Mouse (Mus musculus) midbrain, embryonic 13.5 days (tissue): Measurements from ENCODE around the gene Rftn1. TPM values are rescaled to one million over a fixed set of nuclear protein-coding genes. Genes with fewer than 3 reads are reported as not detected.
A peak's percentile ranks its signal among the peaks of the same experiment; 100 is the strongest.

Experiments
- ATAC-seq: fragments of 200-750 bp; cut with Nextera tagmentation; 2 replicates; pipeline ENCODE4 v1.8.0; 2017; ENCODE audit warnings: mild to moderate bottlenecking, moderate TSS enrichment, moderate library complexity
- H3K27ac ChIP-seq: fragments of 300-500 bp; sonication (generic); 2 replicates; pipeline ENCODE4 v1.5.1; 2015; ENCODE audit warnings: inconsistent platforms, mild to moderate bottlenecking, moderate library complexity
- H3K27me3 ChIP-seq: fragments of 300-500 bp; sonication (generic); 2 replicates; pipeline ENCODE4 v1.6.1; 2015; ENCODE audit warnings: mild to moderate bottlenecking, inconsistent platforms
- H3K36me3 ChIP-seq: fragments of 300-500 bp; sonication (generic); 2 replicates; pipeline ENCODE4 v1.6.1; 2015; ENCODE audit warnings: mild to moderate bottlenecking, inconsistent platforms
- H3K4me1 ChIP-seq: fragments of 300-500 bp; sonication (generic); replicated peaks from 2 replicates; pipeline ENCODE4 v1.6.1; 2015; ENCODE audit warnings: inconsistent platforms
- H3K4me2 ChIP-seq: fragments of 300-500 bp; sonication (generic); replicated peaks from 2 replicates; pipeline ENCODE4 v1.6.1; 2015; ENCODE audit warnings: moderate library complexity, mild to moderate bottlenecking, inconsistent platforms
- H3K4me3 ChIP-seq: fragments of 300-500 bp; sonication (generic); replicated peaks from 2 replicates; pipeline ENCODE4 v1.5.1; 2015; ENCODE audit warnings: mild to moderate bottlenecking, inconsistent platforms
- H3K9ac ChIP-seq: fragments of 300-500 bp; sonication (generic); replicated peaks from 2 replicates; pipeline ENCODE4 v1.6.1; 2015; ENCODE audit warnings: mild to moderate bottlenecking, inconsistent platforms
- H3K9me3 ChIP-seq: fragments of 300-500 bp; sonication (generic); 2 replicates; pipeline ENCODE4 v1.6.1; 2016; ENCODE audit warnings: mild to moderate bottlenecking, inconsistent platforms
- WGBS: fragments of 180-500 bp; shearing (Covaris S2); methylation state at CpG from one replicate; pipeline ENCODE4 v1.1.7; 2015; 5-methylcytosine and 5-hydroxymethylcytosine counted together
- polyA plus RNA-seq: library from polyadenylated mRNA; unstranded; fragments of >200 nt; fragmentation: Nextera tagmentation; extraction: Ambion mirVana; gene quantifications from 2 replicates; pipeline ENCODE4 v1.2.1, GENCODE M21; 2015

Rftn1 gene
- polyA plus RNA-seq, 1 experiment from 2014 or later: 10.9 TPM

- H3K9ac ChIP-seq: no peak overlapping the region
- 0 out of 2 replicates have a peak, but pooled peaks cover 6% of the 10 kb centered on the region for H3K9me3 ChIP-seq
- H3K27me3 ChIP-seq: no peaks in the 10 kb centered on the region
- WGBS: 72% methylated on average over 7 of the region's 7 CpGs
- no peak overlapping the region for H3K4me3 ChIP-seq
- H3K36me3 ChIP-seq: no peaks in the 10 kb centered on the region
- 0 out of 2 replicates have a peak, but pooled peaks cover 7% of the 10 kb centered on the region for H3K4me1 ChIP-seq
- no peak overlapping the region for H3K27ac ChIP-seq
- ATAC-seq: no peak
- no peak overlapping the region for H3K4me2 ChIP-seq
Measured at GRCm38 (mm10) chr17:49975481-49975880, 215.0 kb downstream of the Rftn1 start.

- Histone ChIP-seq H3K4me3 (no peak overlapping the region), H3K4me1 (0 out of 2 replicates have a peak, but pooled peaks cover 7% of the 10 kb centered on the region), H3K27me3 (no peaks in the 10 kb centered on the region), H3K36me3 (no peaks in the 10 kb centered on the region), H3K27ac (no peak overlapping the region), H3K9me3 (peaks cover 2% of the 10 kb centered on the region; the same call in 1 of the 2 replicates), H3K9ac (no peak overlapping the region), H3K4me2 (no peak overlapping the region)
- 83% methylated on average over 6 of the region's 6 CpGs for WGBS
- ATAC-seq: no peak
Measured at GRCm38 (mm10) chr17:49974996-49975395, 215.5 kb downstream of the Rftn1 start.

GRCm38 (mm10) chr17:49972164-49972563, 218.3 kb downstream of the Rftn1 start:
- no peak for ATAC-seq
- Histone ChIP-seq H3K9me3 (no peaks in the 10 kb centered on the region; the same call in 1 of the 2 replicates), H3K27ac (no peak overlapping the region)

GRCm38 (mm10) chr17:49971057-49971456, 219.4 kb downstream of the Rftn1 start:
- no peaks in the 10 kb centered on the region for H3K4me1 ChIP-seq
- no peaks in the 10 kb centered on the region; the same call in 1 of the 2 replicates for H3K9me3 ChIP-seq
- no peak for ATAC-seq
- no peaks in the 10 kb centered on the region for H3K27me3 ChIP-seq
- H3K4me2 ChIP-seq: no peak overlapping the region
- no peak overlapping the region for H3K27ac ChIP-seq
- no peak overlapping the region for H3K9ac ChIP-seq
- no peak overlapping the region for H3K4me3 ChIP-seq
- no peaks in the 10 kb centered on the region for H3K36me3 ChIP-seq

More at GRCm38 (mm10) chr17:49972164-49972563, 218.3 kb downstream of the Rftn1 start:
- Histone ChIP-seq H3K4me1 (0 out of 2 replicates have a peak, but pooled peaks cover 3% of the 10 kb centered on the region), H3K9ac (no peak overlapping the region), H3K4me2 (no peak overlapping the region), H3K27me3 (no peaks in the 10 kb centered on the region), H3K4me3 (no peak overlapping the region), H3K36me3 (no peaks in the 10 kb centered on the region)
- 98% methylated on average over 1 of the region's 1 CpGs for WGBS

GRCm38 (mm10) chr17:49968467-49969207, 221.8 kb downstream of the Rftn1 start:
- H3K27ac ChIP-seq: no peak overlapping the region
- no peaks in the 10 kb centered on the region; the same call in 1 of the 2 replicates for H3K9me3 ChIP-seq
- no peak overlapping the region for H3K4me3 ChIP-seq
- no peak overlapping the region for H3K9ac ChIP-seq
- ATAC-seq: peak; percentile 62
- WGBS: 67% methylated on average over 9 of the region's 9 CpGs
- H3K4me1 ChIP-seq: 0 out of 2 replicates have a peak, but pooled peaks cover 3% of the 10 kb centered on the region
- H3K27me3 ChIP-seq: no peaks in the 10 kb centered on the region
- no peaks in the 10 kb centered on the region for H3K36me3 ChIP-seq
- H3K4me2 ChIP-seq: no peak overlapping the region

- peak overlapping the region; percentile 12; the same call in 1 of the 2 replicates for H3K27ac ChIP-seq
- no peak overlapping the region for H3K4me2 ChIP-seq
- no peaks in the 10 kb centered on the region; the same call in 1 of the 2 replicates for H3K9me3 ChIP-seq
- ATAC-seq: peak; percentile 57
- H3K36me3 ChIP-seq: no peaks in the 10 kb centered on the region
- no peaks in the 10 kb centered on the region for H3K27me3 ChIP-seq
- 0 out of 2 replicates have a peak, but pooled peaks cover 3% of the 10 kb centered on the region for H3K4me1 ChIP-seq
- H3K4me3 ChIP-seq: no peak overlapping the region
- 70% methylated on average over 17 of the region's 17 CpGs for WGBS
- no peak overlapping the region for H3K9ac ChIP-seq
Measured at GRCm38 (mm10) chr17:49965846-49966762, 224.4 kb downstream of the Rftn1 start.

GRCm38 (mm10) chr17:49965035-49965434, 225.4 kb downstream of the Rftn1 start:
- WGBS: 69% methylated on average over 7 of the region's 7 CpGs
- Histone ChIP-seq H3K9ac (no peak overlapping the region), H3K4me1 (0 out of 2 replicates have a peak, but pooled peaks cover 3% of the 10 kb centered on the region), H3K4me3 (no peak overlapping the region), H3K27ac (no peak overlapping the region), H3K4me2 (no peak overlapping the region), H3K36me3 (no peaks in the 10 kb centered on the region), H3K27me3 (no peaks in the 10 kb centered on the region), H3K9me3 (peaks cover 3% of the 10 kb centered on the region; the same call in 1 of the 2 replicates)
- no peak for ATAC-seq

GRCm38 (mm10) chr17:49964471-49964870, 226.0 kb downstream of the Rftn1 start:
- 92% methylated on average over 6 of the region's 6 CpGs for WGBS

GRCm38 (mm10) chr17:49959021-49959420, 231.5 kb downstream of the Rftn1 start:
- no peak overlapping the region for H3K4me2 ChIP-seq
- H3K27me3 ChIP-seq: peaks cover 4% of the 10 kb centered on the region; the same call in 1 of the 2 replicates
- no peak for ATAC-seq
- H3K36me3 ChIP-seq: no peaks in the 10 kb centered on the region
- H3K4me1 ChIP-seq: no peaks in the 10 kb centered on the region
- H3K9me3 ChIP-seq: peaks cover 7% of the 10 kb centered on the region; the same call in 1 of the 2 replicates
- H3K9ac ChIP-seq: no peak overlapping the region
- no peak overlapping the region for H3K4me3 ChIP-seq
- H3K27ac ChIP-seq: no peak overlapping the region

More at GRCm38 (mm10) chr17:49964471-49964870, 226.0 kb downstream of the Rftn1 start:
- no peaks in the 10 kb centered on the region for H3K27me3 ChIP-seq
- H3K27ac ChIP-seq: no peak overlapping the region
- no peak overlapping the region for H3K4me2 ChIP-seq
- H3K36me3 ChIP-seq: no peaks in the 10 kb centered on the region
- H3K4me1 ChIP-seq: 0 out of 2 replicates have a peak, but pooled peaks cover 3% of the 10 kb centered on the region
- ATAC-seq: no peak
- no peak overlapping the region for H3K9ac ChIP-seq
- peaks cover 7% of the 10 kb centered on the region; the same call in 1 of the 2 replicates for H3K9me3 ChIP-seq
- H3K4me3 ChIP-seq: no peak overlapping the region

- H3K4me3 ChIP-seq: peak overlapping the region; percentile 28
- H3K36me3 ChIP-seq: no peaks in the 10 kb centered on the region
- H3K27ac ChIP-seq: peak overlapping the region; percentile 66; the same call in 1 of the 2 replicates
- peaks cover 4% of the 10 kb centered on the region; the same call in 1 of the 2 replicates for H3K27me3 ChIP-seq
- 22% methylated on average over 22 of the region's 22 CpGs for WGBS
- no peaks in the 10 kb centered on the region for H3K9me3 ChIP-seq
- peak; percentile 75 for ATAC-seq
- peak overlapping the region; percentile 56 for H3K4me2 ChIP-seq
- H3K4me1 ChIP-seq: peaks cover 7% of the 10 kb centered on the region; the same call in 1 of the 2 replicates
- peak overlapping the region; percentile 45; the same call in 1 of the 2 replicates for H3K9ac ChIP-seq
Measured at GRCm38 (mm10) chr17:49951856-49952607, 238.4 kb downstream of the Rftn1 start.

GRCm38 (mm10) chr17:49951491-49951855, 239.0 kb downstream of the Rftn1 start:
- peak; percentile 57; the same call in 1 of the 2 replicates for ATAC-seq
- H3K36me3 ChIP-seq: no peaks in the 10 kb centered on the region
- peaks cover 4% of the 10 kb centered on the region; the same call in 1 of the 2 replicates for H3K27me3 ChIP-seq
- no peak overlapping the region for H3K27ac ChIP-seq
- peaks cover 7% of the 10 kb centered on the region; the same call in 1 of the 2 replicates for H3K4me1 ChIP-seq
- WGBS: 8% methylated on average over 7 of the region's 7 CpGs
- peak overlapping the region; percentile 56 for H3K4me2 ChIP-seq
- H3K9me3 ChIP-seq: no peaks in the 10 kb centered on the region
- peak overlapping the region; percentile 45; the same call in 1 of the 2 replicates for H3K9ac ChIP-seq
- peak overlapping the region; percentile 28 for H3K4me3 ChIP-seq
